Comparison of ENCODE assay signal across 12 mouse cellular contexts in genomic region chr16:33680816-33681215, GRCm38 (mm10). TPM values are rescaled to one million over a fixed set of nuclear protein-coding genes. Genes with fewer than 3 reads are reported as not detected.
DNase-seq lines count a peak whose midpoint lies in the region; ATAC-seq and TF ChIP-seq lines count a peak whose summit lies in the region.
"Had no signal": no experiment of that assay in that cellular context is flagged by ENCODE, and none has a peak within 500 bp of the region (broad histone marks: within the 10 kb centered on the region; RNA-seq: fewer than 3 reads in every experiment).

No protein-coding gene starts in this region.

- H3K4me3 ChIP-seq in neural tube, embryonic 13.5 days = no peak overlapping the region
- H3K4me3 ChIP-seq in neural tube, embryonic 15.5 days (replicated peaks) = no peak overlapping the region
- no peak overlapping the region for H3K4me3 ChIP-seq in stomach, postnatal 0 days (ENCODE audit: low read depth, low read length)
- H3K4me3 ChIP-seq: embryonic facial prominence, embryonic 15.5 days; hindbrain, embryonic 15.5 days; midbrain, embryonic 12.5 days had no signal

- 0 out of 2 replicates have a peak, but pooled peaks have one; percentile 9 for TF ChIP-seq CTCF in stomach, postnatal 0 days (IDR thresholded peaks at IDR 0.05; ENCODE audit: low read depth)

- peak; percentile 27 for DNase-seq in gastrocnemius, adult 18-20 months (ENCODE audit: low spot score)
- DNase-seq in gastrocnemius, postnatal 4 days (ENCODE audit: low spot score in 2 of 2) = no peak
- peak; percentile 60 for DNase-seq in kidney, postnatal 14 days
- DNase-seq in stomach, postnatal 0 days (ENCODE audit: low spot score) = no peak
- DNase-seq in adrenal gland, postnatal 4 days (ENCODE audit: low spot score in 2 of 2) = no peak
- DNase-seq in cerebellum, adult 11-12 months = no peak

- H3K9me3 ChIP-seq in neural tube, embryonic 13.5 days = no peaks in the 10 kb centered on the region
- H3K9me3 ChIP-seq in neural tube, embryonic 15.5 days (replicated peaks) = no peaks in the 10 kb centered on the region
- H3K9me3 ChIP-seq in stomach, postnatal 0 days (ENCODE audit: control insufficient read depth, low read length) = no peaks in the 10 kb centered on the region
- H3K9me3 ChIP-seq: embryonic facial prominence, embryonic 15.5 days; hindbrain, embryonic 15.5 days; midbrain, embryonic 12.5 days had no signal

- 0 out of 2 replicates have a peak overlapping the region, but pooled peaks have one; percentile 33 for H3K27ac ChIP-seq in neural tube, embryonic 13.5 days (replicated peaks)
- H3K27ac ChIP-seq in neural tube, embryonic 15.5 days (replicated peaks) = no peak overlapping the region
- no peak overlapping the region for H3K27ac ChIP-seq in stomach, postnatal 0 days (replicated peaks)
- H3K27ac ChIP-seq: embryonic facial prominence, embryonic 15.5 days; hindbrain, embryonic 15.5 days; midbrain, embryonic 12.5 days had no signal

- no peak for TF ChIP-seq EP300 in stomach, postnatal 0 days (optimal IDR thresholded peaks at IDR 0.05)

- no peaks in the 10 kb centered on the region for H3K27me3 ChIP-seq in neural tube, embryonic 13.5 days
- no peaks in the 10 kb centered on the region for H3K27me3 ChIP-seq in neural tube, embryonic 15.5 days (replicated peaks)
- no peaks in the 10 kb centered on the region for H3K27me3 ChIP-seq in stomach, postnatal 0 days (ENCODE audit: control insufficient read depth, insufficient read depth, low read length)
- H3K27me3 ChIP-seq: embryonic facial prominence, embryonic 15.5 days; hindbrain, embryonic 15.5 days; midbrain, embryonic 12.5 days had no signal

- no peak for ATAC-seq in neural tube, embryonic 13.5 days (ENCODE audit: low read depth)
- ATAC-seq in neural tube, embryonic 15.5 days (ENCODE audit: low FRiP score) = no peak
- ATAC-seq in stomach, postnatal 0 days (ENCODE audit: low FRiP score, low TSS enrichment) = no peak

- WGBS in neural tube, embryonic 13.5 days = 70% methylated on average over 10 of the region's 10 CpGs
- WGBS in neural tube, embryonic 15.5 days = 66% methylated on average over 10 of the region's 10 CpGs
- 53% methylated on average over 10 of the region's 10 CpGs for WGBS in stomach, postnatal 0 days

- no peak overlapping the region for H3K9ac ChIP-seq in neural tube, embryonic 13.5 days
- no peak overlapping the region for H3K9ac ChIP-seq in neural tube, embryonic 15.5 days (replicated peaks)
- no peak overlapping the region for H3K9ac ChIP-seq in stomach, postnatal 0 days (ENCODE audit: low read length)
- H3K9ac ChIP-seq: embryonic facial prominence, embryonic 15.5 days; hindbrain, embryonic 15.5 days; midbrain, embryonic 12.5 days had no signal

- H3K4me1 ChIP-seq in neural tube, embryonic 13.5 days (replicated peaks) = peaks cover 19% of the 10 kb centered on the region
- peaks cover 14% of the 10 kb centered on the region for H3K4me1 ChIP-seq in neural tube, embryonic 15.5 days
- H3K4me1 ChIP-seq in stomach, postnatal 0 days (replicated peaks; ENCODE audit: control insufficient read depth, insufficient read depth) = 0 out of 2 replicates have a peak, but pooled peaks cover 3% of the 10 kb centered on the region

- H3K4me2 ChIP-seq in neural tube, embryonic 13.5 days = no peak overlapping the region
- no peak overlapping the region for H3K4me2 ChIP-seq in neural tube, embryonic 15.5 days
- H3K4me2 ChIP-seq in stomach, postnatal 0 days (replicated peaks; ENCODE audit: low read depth) = no peak overlapping the region
- H3K4me2 ChIP-seq: embryonic facial prominence, embryonic 15.5 days; hindbrain, embryonic 15.5 days; liver, embryonic 11.5 days; midbrain, embryonic 12.5 days had no signal

- H3K36me3 ChIP-seq in neural tube, embryonic 13.5 days = no peaks in the 10 kb centered on the region
- no peaks in the 10 kb centered on the region for H3K36me3 ChIP-seq in neural tube, embryonic 15.5 days
- no peaks in the 10 kb centered on the region for H3K36me3 ChIP-seq in stomach, postnatal 0 days (ENCODE audit: control insufficient read depth, insufficient read depth, low read length)
- H3K36me3 ChIP-seq: embryonic facial prominence, embryonic 15.5 days; hindbrain, embryonic 15.5 days; midbrain, embryonic 12.5 days had no signal

RNA-seq across cellular contexts. Expression of gene Heg1, which starts 3.4 kb away (rescaled TPM):
- total RNA-seq in gastrocnemius, adult 18-20 months (2021) = 10 to 100 TPM; 20.8 to 34.1 TPM
- 10 to 100 TPM; 88.4 to 99.3 TPM for total RNA-seq in gastrocnemius, postnatal 4 days (2021)
- polyA plus RNA-seq in neural tube, embryonic 13.5 days (2015; fragmentation: Nextera tagmentation; extraction: Ambion mirVana) = 9.6 and 12.6 TPM in 2 replicates
- polyA plus RNA-seq in neural tube, embryonic 15.5 days (2015; fragmentation: Nextera tagmentation; extraction: Ambion mirVana) = 7.8 and 10.9 TPM in 2 replicates
- 8.5 and 9.1 TPM in 2 replicates for polyA plus RNA-seq in stomach, postnatal 0 days (2015; fragmentation: Nextera tagmentation; extraction: Ambion mirVana)
- 10 to 100 TPM; 81.5 to 84.5 TPM for total RNA-seq in adrenal gland, postnatal 4 days (2021)

Comparison
In these comparisons a context has a peak if more than half of its experiments do, and no peak if none do; other contexts are left out.
1. DNase-seq: peak in gastrocnemius, adult 18-20 months (single experiment) and kidney, postnatal 14 days (single experiment); none in gastrocnemius, postnatal 4 days (0 of 2), stomach, postnatal 0 days (single experiment), adrenal gland, postnatal 4 days (0 of 2) and cerebellum, adult 11-12 months (single experiment).